Mouse (Mus musculus) layer of hippocampus, postnatal 36 days (tissue): ENCODE results near the gene Galr3. TPM values are rescaled to one million over a fixed set of nuclear protein-coding genes. Genes with fewer than 3 reads are reported as not detected.
"Not testable (repeated sequence)": the region's sequence is repeated elsewhere in the genome, so short reads cannot be mapped to it uniquely, and the experiment has no call there.

ENCODE experiments used
- DNase-seq, 2 experiments: peaks; one replicate each; pipeline ENCODE4 v3.0.0; 2022
- total RNA-seq, 2 experiments: library from RNA; stranded (reverse); gene quantifications; 2 replicates each; pipeline ENCODE4 v1.2.3; 2021

Galr3 gene
- total RNA-seq, 2 experiments from 2014 or later = not detected

GRCm38 (mm10) chr15:79027291-79028205 lies 14.1 kb upstream of the Galr3 start:
- no peak for DNase-seq

DNA sequence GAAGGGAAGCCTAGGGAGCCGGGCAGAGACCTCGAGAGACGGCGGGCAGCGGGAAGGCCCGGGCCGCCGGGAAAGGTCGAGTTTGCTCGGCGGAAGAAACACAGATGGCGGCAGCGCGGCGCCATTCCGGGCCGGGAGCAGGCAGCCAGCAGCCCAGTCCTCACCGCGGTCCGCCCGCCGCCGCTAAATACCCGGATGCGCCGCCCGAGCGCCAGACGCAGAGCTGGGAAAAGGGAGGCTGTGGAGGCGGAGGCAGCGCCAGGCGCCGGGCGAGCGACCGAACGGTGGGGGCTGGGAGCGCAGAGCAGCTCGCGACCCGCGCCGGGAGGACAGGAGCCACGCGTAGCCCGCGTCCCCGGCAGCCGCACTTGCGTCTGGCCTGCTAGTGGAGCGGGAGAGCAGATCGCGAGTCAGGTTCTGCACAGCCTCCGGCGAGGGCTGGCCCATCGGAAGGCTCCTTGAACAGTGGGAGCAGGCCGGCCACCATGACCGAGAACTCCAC lies 13.4 kb upstream of the Galr3 start, which contains the start of gene H1f0:
H1f0 (plus strand) TSS at position 214 of the 502 bp plus-strand sequence.
- DNase-seq = peak; percentile 95

- DNase-seq = peak in 1 of 2 experiments; percentile 35
Measured at GRCm38 (mm10) chr15:79028823-79029484, 12.7 kb upstream of the Galr3 start.

DNA sequence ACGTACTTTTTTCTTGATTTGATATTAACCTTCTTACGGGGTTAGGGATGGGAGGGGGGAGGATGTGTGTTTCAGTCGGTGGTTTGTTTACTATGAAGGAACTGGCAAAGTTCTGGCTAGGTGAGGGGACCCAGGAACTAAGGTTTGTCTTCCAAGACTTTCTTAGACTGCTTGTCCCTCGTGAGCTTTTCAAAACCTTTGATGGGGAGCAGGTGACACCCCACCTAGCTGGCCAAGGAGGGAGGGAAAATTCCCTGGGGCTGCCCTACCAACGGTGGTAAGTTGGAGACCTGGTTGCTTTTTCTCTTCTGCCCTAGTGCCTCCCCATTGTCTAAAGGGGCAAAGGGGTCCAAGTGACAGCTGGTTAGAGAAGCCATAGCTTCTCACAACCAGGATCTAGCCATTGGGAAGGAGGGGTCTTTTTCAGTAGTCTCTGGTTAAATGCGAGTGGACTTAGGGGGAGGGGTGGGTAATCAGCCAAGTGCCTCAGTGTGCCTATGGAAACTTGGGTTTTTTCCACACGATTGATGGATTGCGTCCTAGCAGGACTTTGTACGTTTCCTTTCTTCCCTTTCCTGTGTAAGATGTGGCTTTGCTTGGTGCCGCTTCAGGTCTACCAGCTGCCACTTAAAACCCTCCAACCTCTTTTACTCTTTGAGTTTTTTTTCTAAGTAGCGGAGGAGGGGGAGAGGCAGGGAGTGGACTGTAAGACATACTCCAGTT lies 12.0 kb upstream of the Galr3 start:
- DNase-seq = no peak

DNA sequence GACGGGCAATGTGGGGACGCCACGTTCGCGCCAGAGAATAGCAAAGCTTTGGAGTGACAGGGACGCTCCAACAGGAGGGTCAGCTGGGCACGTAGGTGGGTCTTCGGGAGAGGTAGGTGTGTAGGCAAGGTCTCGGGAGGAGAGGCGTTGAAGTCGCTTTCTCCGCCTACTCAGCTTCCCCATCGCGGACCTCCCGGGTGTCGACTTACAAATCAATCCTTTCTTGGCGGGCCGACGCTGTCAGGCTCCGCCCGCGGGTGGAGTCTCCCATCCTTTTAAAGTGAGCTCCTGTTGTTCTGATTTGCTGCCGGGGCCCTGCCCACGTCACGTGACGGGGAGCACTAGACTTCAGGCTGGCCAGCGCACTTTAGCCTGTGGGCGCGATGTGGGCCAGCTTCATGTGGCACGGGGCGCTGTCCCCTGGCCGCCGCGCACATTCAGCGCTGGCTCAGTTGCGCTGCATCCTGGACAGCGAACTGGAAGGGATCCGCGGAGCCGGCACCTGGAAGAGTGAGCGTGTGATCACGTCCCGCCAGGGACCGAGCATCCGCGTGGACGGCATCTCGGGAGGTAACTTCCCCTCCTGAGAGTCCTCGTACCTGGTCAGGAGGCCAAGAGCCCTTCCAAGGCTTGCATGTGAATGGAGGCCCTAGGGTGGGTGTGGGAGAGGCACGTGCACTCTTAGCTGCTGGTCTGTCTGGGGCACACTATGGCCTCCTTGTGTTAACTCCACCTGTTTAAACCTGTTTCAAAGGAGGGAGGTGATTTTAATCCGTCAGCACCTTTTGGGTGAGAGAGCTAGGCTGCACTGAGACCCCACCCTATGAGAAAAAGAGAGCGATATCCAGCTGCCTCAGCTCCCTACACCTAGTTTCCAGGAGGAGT lies 10.9 kb upstream of the Galr3 start:
- peak; percentile 86 to 87 for DNase-seq

DNA sequence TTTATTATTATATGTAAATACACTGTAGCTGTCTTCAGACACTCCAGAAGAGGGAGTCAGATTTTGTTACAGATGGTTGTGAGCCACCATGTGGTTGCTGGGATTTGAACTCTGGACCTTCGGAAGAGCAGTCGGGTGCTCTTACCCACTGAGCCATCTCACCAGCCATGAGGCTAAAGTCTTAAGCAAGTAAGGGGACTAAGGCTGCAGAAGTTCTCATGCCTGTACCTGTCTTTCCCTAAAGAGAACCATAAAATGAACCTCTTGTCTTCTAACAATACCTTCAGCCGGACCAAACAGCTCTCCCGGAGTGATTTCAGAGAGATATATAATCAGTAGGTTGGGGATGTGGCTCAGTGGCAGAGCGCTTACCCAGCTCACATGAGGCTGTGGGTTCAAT lies 9.8 kb upstream of the Galr3 start:
- not testable (repeated sequence) for DNase-seq

GRCm38 (mm10) chr15:79037913-79038328 lies 3.8 kb upstream of the Galr3 start:
- DNase-seq = peak; percentile 58 to 61

DNA sequence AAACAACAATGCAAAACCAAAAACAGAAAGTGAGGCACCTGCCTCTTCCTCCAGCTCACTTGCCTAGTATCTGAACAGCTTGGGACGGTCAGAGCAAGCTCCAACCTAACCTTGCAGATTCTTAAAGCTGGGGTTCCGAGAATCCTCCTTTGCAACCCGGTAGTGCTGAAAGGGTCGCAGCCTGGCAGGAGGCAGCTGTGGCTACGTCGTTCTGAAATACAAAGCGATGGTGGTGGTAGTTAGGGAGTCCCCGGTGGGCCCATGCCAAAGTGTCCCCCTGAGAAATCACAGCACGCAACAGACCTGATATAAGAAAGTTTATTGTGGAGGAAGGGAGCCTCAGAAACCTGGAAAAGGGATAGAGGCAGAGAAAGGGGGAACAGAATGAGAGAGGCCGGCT lies 3.4 kb upstream of the Galr3 start:
- no peak for DNase-seq

DNA sequence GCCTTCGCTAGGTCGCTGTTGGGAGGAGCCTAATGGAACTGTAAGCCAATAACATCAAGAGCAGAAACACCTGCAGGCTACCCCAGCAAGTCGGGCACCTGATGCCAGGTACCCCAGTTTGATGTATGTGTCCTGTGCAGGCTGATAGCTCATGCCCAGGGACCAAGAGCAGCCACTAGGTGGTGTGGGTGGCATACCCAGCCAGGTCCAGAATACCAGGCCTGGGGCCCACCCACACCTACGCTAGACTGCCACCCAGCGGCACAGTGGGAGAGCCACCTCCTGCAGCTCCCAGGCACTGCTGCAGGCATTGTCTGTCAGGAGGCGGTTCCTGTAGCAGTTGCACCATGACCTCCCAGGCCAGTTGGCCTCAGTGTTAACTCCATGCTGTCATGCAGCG lies 2.8 kb upstream of the Galr3 start:
- peak; percentile 45 to 60 for DNase-seq

DNA sequence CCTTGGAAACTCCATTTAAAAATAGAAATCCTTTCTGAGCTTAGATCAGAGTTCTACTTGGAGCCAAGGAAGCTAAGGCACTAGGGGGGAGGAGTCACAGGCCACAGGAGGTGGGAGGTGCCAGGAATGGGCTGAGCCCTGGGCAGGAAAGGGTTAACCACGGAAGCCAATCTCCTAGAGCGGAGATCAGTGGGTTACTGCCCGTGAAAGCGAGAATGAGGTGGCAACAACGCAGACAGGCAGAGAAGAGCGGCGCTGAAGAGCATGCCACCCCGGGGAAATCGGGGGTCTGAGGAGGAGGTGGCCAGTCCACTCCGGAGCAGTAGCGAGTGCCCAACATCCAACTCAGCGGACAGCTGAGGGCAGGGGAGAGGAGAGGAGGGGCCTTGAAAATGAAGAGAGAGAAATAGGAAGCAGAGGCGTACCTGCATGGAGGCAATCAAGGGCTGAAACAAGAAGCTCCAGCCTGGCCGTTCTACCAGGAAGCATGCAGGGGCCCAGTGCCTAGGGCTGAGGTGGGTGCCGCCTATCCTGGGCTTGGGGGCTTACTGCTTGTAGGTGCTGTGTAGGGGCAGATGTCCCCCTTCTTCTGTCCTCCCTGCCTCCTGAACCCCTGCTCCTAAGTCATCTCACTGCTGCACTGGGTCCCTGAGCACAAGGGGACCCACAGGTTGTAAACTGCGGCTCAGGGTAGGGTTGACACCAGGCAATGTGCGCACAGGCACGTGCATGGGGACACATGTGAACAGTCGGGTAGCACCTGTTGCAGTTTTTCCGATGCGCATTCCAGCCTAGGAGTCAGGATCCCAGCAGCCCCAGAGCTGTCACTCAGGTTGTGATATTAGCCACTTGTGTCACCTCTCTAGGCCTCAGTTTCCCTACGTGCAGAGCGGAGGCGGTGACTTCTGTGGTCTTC lies 926 bp upstream of the Galr3 start:
- DNase-seq = no peak

GRCm38 (mm10) chr15:79042721-79043491 lies 1.2 kb downstream of the Galr3 start:
- peak; percentile 32 to 34 for DNase-seq

DNA sequence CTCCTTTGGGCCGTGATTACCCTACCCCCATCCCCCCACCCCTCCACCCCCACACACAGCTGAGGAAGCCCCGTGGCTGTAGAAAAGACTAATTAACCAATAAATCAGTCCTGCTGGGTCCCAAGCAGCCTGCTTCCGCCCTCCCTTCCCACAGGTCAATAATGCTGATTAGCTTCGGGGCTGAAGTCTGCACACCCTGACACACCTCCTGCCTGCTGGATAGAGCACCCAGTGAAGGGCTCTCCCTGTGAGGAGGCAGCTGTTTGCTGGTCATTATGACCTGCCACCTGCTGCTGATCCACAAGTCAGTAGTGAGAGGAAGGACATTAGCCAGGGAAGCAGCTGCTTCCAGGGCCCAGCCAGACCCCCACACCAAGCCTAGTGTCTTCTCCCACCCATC lies 3.2 kb downstream of the Galr3 start:
- no peak for DNase-seq

DNA sequence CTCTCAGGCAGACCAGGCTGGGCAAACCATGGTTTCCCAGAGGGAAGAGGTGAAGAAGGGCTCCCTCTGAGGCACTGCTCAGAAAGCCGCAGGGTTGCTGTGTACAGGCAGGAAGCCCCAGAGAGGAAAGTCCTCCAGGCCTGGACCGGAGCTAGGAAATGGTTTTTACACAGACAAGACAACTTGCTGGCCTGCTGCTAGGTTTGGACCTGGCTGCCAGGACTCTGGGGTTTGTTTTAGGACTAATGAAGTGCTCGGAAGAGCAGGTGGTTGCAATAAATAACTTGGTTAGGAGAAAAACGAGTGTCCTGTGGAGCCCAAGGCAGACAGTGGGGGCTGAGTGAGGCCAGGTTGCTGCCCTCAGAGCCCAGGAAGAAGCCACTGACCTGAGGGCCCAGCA lies 6.5 kb downstream of the Galr3 start:
- no peak for DNase-seq

- DNase-seq = no peak
Measured at GRCm38 (mm10) chr15:79050160-79050845, 8.6 kb downstream of the Galr3 start.

GRCm38 (mm10) chr15:79050964-79051363 lies 9.3 kb downstream of the Galr3 start:
- DNase-seq = no peak

- peak in 1 of 2 experiments; percentile 40 for DNase-seq
Measured at GRCm38 (mm10) chr15:79051461-79052360, 10.0 kb downstream of the Galr3 start.

GRCm38 (mm10) chr15:79052366-79052765 lies 10.7 kb downstream of the Galr3 start:
- no peak for DNase-seq

DNA sequence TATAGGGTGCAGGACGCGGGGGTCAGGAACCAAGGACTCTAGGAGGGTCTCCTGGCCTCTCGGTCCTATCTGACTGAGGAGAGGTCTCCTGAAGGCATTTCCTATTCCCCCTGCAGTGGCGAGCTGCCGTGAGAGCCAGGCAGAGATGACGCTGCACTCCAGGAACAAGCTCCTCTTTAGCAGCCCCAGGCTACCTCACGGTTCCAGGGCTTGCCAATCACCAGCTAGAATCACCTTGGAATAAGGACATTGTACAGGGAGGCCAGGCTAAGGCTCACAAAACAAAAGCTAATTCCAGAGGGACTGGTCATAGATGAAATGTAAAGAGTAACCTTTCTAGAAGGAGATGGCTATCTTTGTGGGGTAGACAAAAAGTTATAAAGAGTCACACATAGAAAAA lies 14.9 kb downstream of the Galr3 start:
- no peak for DNase-seq
